ENCODE assay signal across 26 mouse cellular contexts in the genomic region with DNA sequence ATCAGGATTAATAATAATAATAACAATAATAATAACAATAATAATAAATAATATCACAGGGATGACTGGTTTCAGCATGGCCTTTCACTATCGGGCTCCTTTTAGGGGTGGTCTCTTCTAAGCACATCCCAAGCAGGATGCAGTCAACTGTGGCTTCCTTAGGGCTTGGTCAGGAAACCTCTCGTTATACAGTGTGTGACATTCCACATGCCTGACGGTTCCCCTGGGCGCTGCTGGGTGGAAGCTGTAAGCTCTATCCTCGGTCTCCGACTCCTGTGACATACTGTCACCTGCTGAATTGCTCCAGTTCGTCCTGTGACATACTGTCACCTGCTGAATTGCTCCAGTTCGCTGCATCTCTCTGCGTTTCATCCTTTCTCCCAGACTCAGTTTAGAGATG. TPM values are rescaled to one million over a fixed set of nuclear protein-coding genes. Genes with fewer than 3 reads are reported as not detected.
A peak's percentile ranks its signal among the peaks of the same experiment; 100 is the strongest.
DNase-seq lines count a peak whose midpoint lies in the region; ATAC-seq lines count a peak whose summit lies in the region.
"Had no signal": no experiment of that assay in that cellular context is flagged by ENCODE, and none has a peak within 500 bp of the region (broad histone marks: within the 10 kb centered on the region; RNA-seq: fewer than 3 reads in every experiment).

No protein-coding gene starts in this region.

- H3K4me1 ChIP-seq in hindbrain, embryonic 14.5 days (replicated peaks; ENCODE audit: control insufficient read depth, insufficient read depth, low read length): peaks cover 17% of the 10 kb centered on the region; the same call in 1 of the 2 replicates
- H3K4me1 ChIP-seq in hindbrain, embryonic 10.5 days (replicated peaks): peaks cover 9% of the 10 kb centered on the region
- peaks cover 3% of the 10 kb centered on the region; the same call in 1 of the 2 replicates for H3K4me1 ChIP-seq in limb, embryonic 12.5 days (replicated peaks)
- H3K4me1 ChIP-seq in limb, embryonic 10.5 days: peaks cover 8% of the 10 kb centered on the region
- no peaks in the 10 kb centered on the region for H3K4me1 ChIP-seq in midbrain, embryonic 14.5 days (ENCODE audit: control insufficient read depth, insufficient read depth, low read length)
- 0 out of 2 replicates have a peak, but pooled peaks cover 6% of the 10 kb centered on the region for H3K4me1 ChIP-seq in midbrain, embryonic 13.5 days (replicated peaks)
- H3K4me1 ChIP-seq: heart, embryonic 13.5 days; intestine, embryonic 15.5 days; liver, embryonic 12.5 days had no signal

- 42% methylated on average over 9 of the region's 9 CpGs for WGBS in hindbrain, embryonic 14.5 days
- 64% methylated on average over 9 of the region's 9 CpGs for WGBS in hindbrain, embryonic 10.5 days
- 59% methylated on average over 9 of the region's 9 CpGs for WGBS in limb, embryonic 12.5 days
- WGBS in limb, embryonic 10.5 days: 65% methylated on average over 9 of the region's 9 CpGs
- WGBS in midbrain, embryonic 14.5 days: 50% methylated on average over 9 of the region's 9 CpGs
- WGBS in midbrain, embryonic 13.5 days: 57% methylated on average over 9 of the region's 9 CpGs

- no peaks in the 10 kb centered on the region for H3K36me3 ChIP-seq in hindbrain, embryonic 14.5 days (replicated peaks; ENCODE audit: control insufficient read depth, insufficient read depth)
- H3K36me3 ChIP-seq in hindbrain, embryonic 10.5 days: no peaks in the 10 kb centered on the region
- no peaks in the 10 kb centered on the region for H3K36me3 ChIP-seq in limb, embryonic 12.5 days
- H3K36me3 ChIP-seq in limb, embryonic 10.5 days: no peaks in the 10 kb centered on the region
- no peaks in the 10 kb centered on the region for H3K36me3 ChIP-seq in midbrain, embryonic 14.5 days (ENCODE audit: control insufficient read depth, insufficient read depth, low read length)
- H3K36me3 ChIP-seq in midbrain, embryonic 13.5 days: no peaks in the 10 kb centered on the region
- H3K36me3 ChIP-seq: heart, embryonic 13.5 days; intestine, embryonic 15.5 days; limb, embryonic 13.5 days; liver, embryonic 12.5 days; midbrain, embryonic 15.5 days; neural tube, embryonic 12.5 days had no signal

- no peaks in the 10 kb centered on the region for H3K9me3 ChIP-seq in hindbrain, embryonic 14.5 days (ENCODE audit: control insufficient read depth, low read length)
- no peaks in the 10 kb centered on the region for H3K9me3 ChIP-seq in hindbrain, embryonic 10.5 days
- no peaks in the 10 kb centered on the region for H3K9me3 ChIP-seq in limb, embryonic 12.5 days
- no peaks in the 10 kb centered on the region for H3K9me3 ChIP-seq in limb, embryonic 10.5 days (replicated peaks)
- H3K9me3 ChIP-seq in midbrain, embryonic 14.5 days (ENCODE audit: control insufficient read depth, low read length): no peaks in the 10 kb centered on the region
- H3K9me3 ChIP-seq in midbrain, embryonic 13.5 days: no peaks in the 10 kb centered on the region
- H3K9me3 ChIP-seq: heart, embryonic 13.5 days; intestine, embryonic 15.5 days; limb, embryonic 13.5 days; liver, embryonic 12.5 days; megakaryocyte, embryonic 14.5 days; midbrain, embryonic 15.5 days; neural tube, embryonic 12.5 days had no signal

- no peak overlapping the region for H3K4me3 ChIP-seq in hindbrain, embryonic 14.5 days (replicated peaks; ENCODE audit: low read length)
- H3K4me3 ChIP-seq in hindbrain, embryonic 10.5 days: no peak overlapping the region
- H3K4me3 ChIP-seq in limb, embryonic 12.5 days (replicated peaks): no peak overlapping the region
- H3K4me3 ChIP-seq in limb, embryonic 10.5 days: no peak overlapping the region
- no peak overlapping the region for H3K4me3 ChIP-seq in midbrain, embryonic 14.5 days (replicated peaks; ENCODE audit: low read depth, low read length)
- H3K4me3 ChIP-seq in midbrain, embryonic 13.5 days (replicated peaks): no peak overlapping the region
- H3K4me3 ChIP-seq: heart, embryonic 13.5 days; intestine, embryonic 15.5 days; limb, embryonic 13.5 days; liver, embryonic 12.5 days; megakaryocyte, embryonic 14.5 days; midbrain, embryonic 15.5 days; neural tube, embryonic 12.5 days had no signal

- no peak for ATAC-seq in hindbrain, embryonic 14.5 days (ENCODE audit: low FRiP score)
- ATAC-seq in limb, embryonic 12.5 days (ENCODE audit: insufficient number of reproducible peaks, insufficient read depth, low FRiP score, low TSS enrichment, low read depth): 0 out of 2 replicates have a peak, but pooled peaks have one; percentile 28
- ATAC-seq in midbrain, embryonic 14.5 days (ENCODE audit: low FRiP score, low TSS enrichment): no peak
- ATAC-seq in midbrain, embryonic 13.5 days: no peak; the same call in 1 of the 2 replicates
- ATAC-seq: forebrain, embryonic 16.5 days; intestine, embryonic 15.5 days; liver, embryonic 12.5 days; liver, postnatal 0 days; midbrain, embryonic 15.5 days; Patski had no signal

- H3K27me3 ChIP-seq in hindbrain, embryonic 14.5 days (ENCODE audit: control insufficient read depth, insufficient read depth, low read length): no peaks in the 10 kb centered on the region
- no peaks in the 10 kb centered on the region; the same call in 1 of the 2 replicates for H3K27me3 ChIP-seq in hindbrain, embryonic 10.5 days (ENCODE audit: insufficient read depth, poor library complexity, severe bottlenecking)
- H3K27me3 ChIP-seq in limb, embryonic 12.5 days: peaks cover 8% of the 10 kb centered on the region; the same call in 1 of the 2 replicates
- H3K27me3 ChIP-seq in limb, embryonic 10.5 days (ENCODE audit: low read depth, poor library complexity, severe bottlenecking): 0 out of 2 replicates have a peak, but pooled peaks cover 6% of the 10 kb centered on the region
- H3K27me3 ChIP-seq in midbrain, embryonic 14.5 days (ENCODE audit: control insufficient read depth, insufficient read depth, low read length): no peaks in the 10 kb centered on the region
- no peaks in the 10 kb centered on the region for H3K27me3 ChIP-seq in midbrain, embryonic 13.5 days
- H3K27me3 ChIP-seq: heart, embryonic 13.5 days; intestine, embryonic 15.5 days; liver, embryonic 12.5 days; midbrain, embryonic 15.5 days; Patski had no signal

- no peak for DNase-seq in hindbrain, embryonic 14.5 days (ENCODE audit: low spot score)
- no peak for DNase-seq in hindbrain, embryonic 10.5 days (ENCODE audit: low spot score)
- DNase-seq in limb, embryonic 10.5 days (ENCODE audit: low spot score): no peak
- DNase-seq in midbrain, embryonic 14.5 days: peak; percentile 15
- DNase-seq in kidney, postnatal 36 days: no peak
- DNase-seq: adrenal gland, postnatal 10 days; cerebellum, adult 11 months; cerebellum, adult 9-10 months; cerebellum, postnatal 36 days; heart, postnatal 10 days; kidney, adult 2 months; kidney, postnatal 4 days; liver, postnatal 0 days; retina, postnatal 1 day; thymus, postnatal 4 days had no signal

- H3K27ac ChIP-seq in hindbrain, embryonic 14.5 days: no peak overlapping the region
- no peak overlapping the region for H3K27ac ChIP-seq in hindbrain, embryonic 10.5 days
- no peak overlapping the region for H3K27ac ChIP-seq in limb, embryonic 12.5 days
- no peak overlapping the region for H3K27ac ChIP-seq in limb, embryonic 10.5 days
- H3K27ac ChIP-seq in midbrain, embryonic 14.5 days (replicated peaks; ENCODE audit: low read depth, low read length): no peak overlapping the region
- no peak overlapping the region for H3K27ac ChIP-seq in midbrain, embryonic 13.5 days
- H3K27ac ChIP-seq: heart, embryonic 13.5 days; intestine, embryonic 15.5 days; limb, embryonic 13.5 days; liver, embryonic 12.5 days; midbrain, embryonic 15.5 days; neural tube, embryonic 12.5 days had no signal

- no peak overlapping the region for H3K4me2 ChIP-seq in hindbrain, embryonic 14.5 days (replicated peaks)
- no peak overlapping the region for H3K4me2 ChIP-seq in limb, embryonic 12.5 days
- H3K4me2 ChIP-seq in midbrain, embryonic 14.5 days (ENCODE audit: low read length): no peak overlapping the region
- H3K4me2 ChIP-seq in midbrain, embryonic 13.5 days (replicated peaks): no peak overlapping the region
- H3K4me2 ChIP-seq: heart, embryonic 13.5 days; intestine, embryonic 15.5 days; limb, embryonic 13.5 days; liver, embryonic 12.5 days; midbrain, embryonic 15.5 days; neural tube, embryonic 12.5 days had no signal

- peak overlapping the region; percentile 16; the same call in 1 of the 2 replicates for H3K9ac ChIP-seq in hindbrain, embryonic 14.5 days
- H3K9ac ChIP-seq in limb, embryonic 12.5 days (replicated peaks): no peak overlapping the region
- H3K9ac ChIP-seq in midbrain, embryonic 14.5 days (replicated peaks; ENCODE audit: low read length): no peak overlapping the region
- H3K9ac ChIP-seq in midbrain, embryonic 13.5 days (replicated peaks): no peak overlapping the region
- H3K9ac ChIP-seq: heart, embryonic 13.5 days; intestine, embryonic 15.5 days; limb, embryonic 13.5 days; liver, embryonic 12.5 days; liver, postnatal 0 days; midbrain, embryonic 15.5 days; neural tube, embryonic 12.5 days had no signal

RNA-seq across cellular contexts. Expression of a gene that starts 25.0 kb away (rescaled TPM):
- 7.7 and 8.2 TPM in 2 replicates for polyA plus RNA-seq in hindbrain, embryonic 14.5 days (2014; fragmentation: Nextera tagmentation; extraction: Ambion mirVana)
- 2.5 and 5.6 TPM in 2 replicates for polyA plus RNA-seq in hindbrain, embryonic 10.5 days (2016; fragmentation: Nextera tagmentation; extraction: Ambion mirVana)
- 0.75 and 1.1 TPM in 2 replicates for polyA plus RNA-seq in limb, embryonic 12.5 days (2016; fragmentation: Nextera tagmentation; extraction: Ambion mirVana)
- polyA plus RNA-seq in limb, embryonic 10.5 days (2016; fragmentation: Nextera tagmentation; extraction: Ambion mirVana): 0.84 and 1.2 TPM in 2 replicates
- polyA plus RNA-seq in midbrain, embryonic 14.5 days (2014; fragmentation: Nextera tagmentation; extraction: Ambion mirVana): 2.6 and 3.4 TPM in 2 replicates
- polyA plus RNA-seq in midbrain, embryonic 13.5 days (2015; fragmentation: Nextera tagmentation; extraction: Ambion mirVana): 0.82 and 1.5 TPM in 2 replicates
- polyA plus RNA-seq: heart, embryonic 13.5 days; liver, embryonic 12.5 days; Patski had no signal

RNA-seq across cellular contexts. Expression of a gene that starts 36.3 kb away (rescaled TPM):
- polyA plus RNA-seq in hindbrain, embryonic 14.5 days (2014; fragmentation: Nextera tagmentation; extraction: Ambion mirVana): 1.6 and 1.9 TPM in 2 replicates
- polyA plus RNA-seq in hindbrain, embryonic 10.5 days (2016; fragmentation: Nextera tagmentation; extraction: Ambion mirVana): 3.6 and 4.2 TPM in 2 replicates
- 6.0 and 6.6 TPM in 2 replicates for polyA plus RNA-seq in limb, embryonic 12.5 days (2016; fragmentation: Nextera tagmentation; extraction: Ambion mirVana)
- 3.3 and 4.3 TPM in 2 replicates for polyA plus RNA-seq in limb, embryonic 10.5 days (2016; fragmentation: Nextera tagmentation; extraction: Ambion mirVana)
- polyA plus RNA-seq in midbrain, embryonic 14.5 days (2014; fragmentation: Nextera tagmentation; extraction: Ambion mirVana): 0.91 and 1.2 TPM in 2 replicates
- 1.6 and 2.1 TPM in 2 replicates for polyA plus RNA-seq in midbrain, embryonic 13.5 days (2015; fragmentation: Nextera tagmentation; extraction: Ambion mirVana)
